Mouse (Mus musculus): ENCODE data around the gene Ckmt2. TPM values are rescaled to one million over a fixed set of nuclear protein-coding genes. Genes with fewer than 3 reads are reported as not detected.

The Ckmt2 gene
- polyA plus RNA-seq (2015; fragmentation: Nextera tagmentation; extraction: Ambion mirVana), result 0.10 and 0.13 TPM in 2 replicates

- Histone ChIP-seq H3K36me3 (no peaks in the 10 kb centered on the region), H3K9me3 (no peaks in the 10 kb centered on the region), H3K4me1 (replicated peaks) (no peaks in the 10 kb centered on the region), H3K4me2 (no peak within 1 kb of the TSS), H3K9ac (no peak within 1 kb of the TSS), H3K27ac (no peak within 1 kb of the TSS), H3K4me3 (no peak within 1 kb of the TSS), H3K27me3 (no peaks in the 10 kb centered on the region)
- ATAC-seq (ENCODE audit: low FRiP score), result no peak
- 84% methylated on average over 5 of the region's 5 CpGs for WGBS
These were observed at the start of gene Ckmt2 for GRCm38 (mm10) chr13:91876741-91877349. Gene Ckmt2, minus strand, starts transcription at chr13:91876885.

- H3K36me3 ChIP-seq, result no peaks in the 10 kb centered on the region
- no peak for ATAC-seq (ENCODE audit: low FRiP score)
- H3K4me1 ChIP-seq (replicated peaks), result 0 out of 2 replicates have a peak, but pooled peaks cover 4% of the 10 kb centered on the region
- no peak overlapping the region for H3K9ac ChIP-seq
- no peak overlapping the region for H3K4me2 ChIP-seq
- WGBS, result 78% methylated on average over 3 of the region's 3 CpGs
- no peaks in the 10 kb centered on the region for H3K27me3 ChIP-seq
- no peak overlapping the region for H3K27ac ChIP-seq
- H3K4me3 ChIP-seq, result no peak overlapping the region
- H3K9me3 ChIP-seq, result no peaks in the 10 kb centered on the region
These were observed 44.3 kb upstream of the Ckmt2 start for GRCm38 (mm10) chr13:91921010-91921409.

GRCm38 (mm10) chr13:91918764-91919163 lies 42.1 kb upstream of the Ckmt2 start:
- Histone ChIP-seq H3K4me3 (no peak overlapping the region), H3K27me3 (no peaks in the 10 kb centered on the region), H3K36me3 (no peaks in the 10 kb centered on the region), H3K9ac (no peak overlapping the region), H3K4me1 (replicated peaks) (peaks cover 13% of the 10 kb centered on the region), H3K27ac (no peak overlapping the region), H3K4me2 (no peak overlapping the region), H3K9me3 (no peaks in the 10 kb centered on the region)
- ATAC-seq (ENCODE audit: low FRiP score), result no peak
- 92% methylated on average over 5 of the region's 5 CpGs for whole genome bisulfite sequencing

GRCm38 (mm10) chr13:91917835-91918234 lies 41.1 kb upstream of the Ckmt2 start:
- no peak for ATAC-seq (ENCODE audit: low FRiP score)
- no peaks in the 10 kb centered on the region for H3K27me3 ChIP-seq
- no peak overlapping the region for H3K4me2 ChIP-seq
- H3K4me1 ChIP-seq (replicated peaks), result peaks cover 13% of the 10 kb centered on the region
- H3K36me3 ChIP-seq, result no peaks in the 10 kb centered on the region
- no peak overlapping the region for H3K9ac ChIP-seq
- no peak overlapping the region for H3K4me3 ChIP-seq
- H3K27ac ChIP-seq, result no peak overlapping the region
- no peaks in the 10 kb centered on the region for H3K9me3 ChIP-seq
- WGBS, result 92% methylated on average over 2 of the region's 2 CpGs

- no peak overlapping the region for H3K9ac ChIP-seq
- no peaks in the 10 kb centered on the region for H3K36me3 ChIP-seq
- peaks cover 13% of the 10 kb centered on the region for H3K4me1 ChIP-seq (replicated peaks)
- H3K4me3 ChIP-seq, result no peak overlapping the region
- no peaks in the 10 kb centered on the region for H3K9me3 ChIP-seq
- 85% methylated on average over 5 of the region's 5 CpGs for WGBS
- ATAC-seq (ENCODE audit: low FRiP score), result peak; percentile 12; the same call in 1 of the 2 replicates
- no peak overlapping the region for H3K27ac ChIP-seq
- H3K4me2 ChIP-seq, result no peak overlapping the region
- no peaks in the 10 kb centered on the region for H3K27me3 ChIP-seq
These were observed 39.6 kb upstream of the Ckmt2 start for GRCm38 (mm10) chr13:91916308-91916707.

GRCm38 (mm10) chr13:91915582-91916239 lies 39.0 kb upstream of the Ckmt2 start:
- Histone ChIP-seq H3K4me2 (peak overlapping the region; percentile 32; the same call in 1 of the 2 replicates), H3K9me3 (no peaks in the 10 kb centered on the region), H3K4me3 (no peak overlapping the region), H3K27me3 (no peaks in the 10 kb centered on the region), H3K36me3 (no peaks in the 10 kb centered on the region), H3K27ac (no peak overlapping the region), H3K4me1 (replicated peaks) (peaks cover 13% of the 10 kb centered on the region), H3K9ac (peak overlapping the region; percentile 39; the same call in 1 of the 2 replicates)
- peak; percentile 82 for ATAC-seq (ENCODE audit: low FRiP score)
- WGBS, result 41% methylated on average over 6 of the region's 6 CpGs

- H3K9me3 ChIP-seq, result no peaks in the 10 kb centered on the region
- ATAC-seq (ENCODE audit: low FRiP score), result no peak; the same call in 1 of the 2 replicates
- peak overlapping the region; percentile 39; the same call in 1 of the 2 replicates for H3K9ac ChIP-seq
- no peaks in the 10 kb centered on the region for H3K36me3 ChIP-seq
- WGBS, result 26% methylated on average over 4 of the region's 4 CpGs
- H3K4me2 ChIP-seq, result peak overlapping the region; percentile 32; the same call in 1 of the 2 replicates
- H3K27me3 ChIP-seq, result no peaks in the 10 kb centered on the region
- peaks cover 13% of the 10 kb centered on the region for H3K4me1 ChIP-seq (replicated peaks)
- no peak overlapping the region for H3K4me3 ChIP-seq
- H3K27ac ChIP-seq, result no peak overlapping the region
These were observed 38.5 kb upstream of the Ckmt2 start for GRCm38 (mm10) chr13:91915192-91915581.

GRCm38 (mm10) chr13:91911652-91912051 lies 35.0 kb upstream of the Ckmt2 start:
- ATAC-seq (ENCODE audit: low FRiP score), result no peak

GRCm38 (mm10) chr13:91911211-91911610 lies 34.5 kb upstream of the Ckmt2 start:
- no peak overlapping the region for H3K4me3 ChIP-seq
- no peak overlapping the region for H3K27ac ChIP-seq
- no peak overlapping the region for H3K9ac ChIP-seq
- H3K4me2 ChIP-seq, result no peak overlapping the region
- no peaks in the 10 kb centered on the region for H3K27me3 ChIP-seq
- H3K9me3 ChIP-seq, result no peaks in the 10 kb centered on the region
- no peaks in the 10 kb centered on the region for H3K36me3 ChIP-seq
- no peak for ATAC-seq (ENCODE audit: low FRiP score)
- peaks cover 11% of the 10 kb centered on the region for H3K4me1 ChIP-seq (replicated peaks)

More at GRCm38 (mm10) chr13:91911652-91912051, 35.0 kb upstream of the Ckmt2 start:
- Histone ChIP-seq H3K27me3 (no peaks in the 10 kb centered on the region), H3K27ac (no peak overlapping the region), H3K36me3 (no peaks in the 10 kb centered on the region), H3K4me3 (no peak overlapping the region), H3K4me1 (replicated peaks) (peaks cover 13% of the 10 kb centered on the region), H3K9me3 (no peaks in the 10 kb centered on the region), H3K9ac (no peak overlapping the region), H3K4me2 (no peak overlapping the region)

GRCm38 (mm10) chr13:91908202-91908980 lies 31.7 kb upstream of the Ckmt2 start:
- H3K36me3 ChIP-seq, result no peaks in the 10 kb centered on the region
- H3K27ac ChIP-seq, result no peak overlapping the region
- 0 out of 2 replicates have a peak overlapping the region, but pooled peaks have one; percentile 5 for H3K9ac ChIP-seq
- WGBS, result 44% methylated on average over 10 of the region's 10 CpGs
- H3K27me3 ChIP-seq, result no peaks in the 10 kb centered on the region
- no peaks in the 10 kb centered on the region for H3K4me1 ChIP-seq (replicated peaks)
- H3K4me3 ChIP-seq, result no peak overlapping the region
- H3K4me2 ChIP-seq, result no peak overlapping the region
- peak; percentile 89 for ATAC-seq (ENCODE audit: low FRiP score)
- H3K9me3 ChIP-seq, result no peaks in the 10 kb centered on the region

GRCm38 (mm10) chr13:91906338-91906737 lies 29.7 kb upstream of the Ckmt2 start:
- Histone ChIP-seq H3K9me3 (no peaks in the 10 kb centered on the region), H3K9ac (no peak overlapping the region), H3K27me3 (no peaks in the 10 kb centered on the region), H3K4me3 (no peak overlapping the region), H3K27ac (no peak overlapping the region), H3K36me3 (no peaks in the 10 kb centered on the region), H3K4me1 (replicated peaks) (no peaks in the 10 kb centered on the region), H3K4me2 (no peak overlapping the region)
- 57% methylated on average over 3 of the region's 3 CpGs for WGBS
- peak; percentile 38; the same call in 1 of the 2 replicates for ATAC-seq (ENCODE audit: low FRiP score)

- ATAC-seq (ENCODE audit: low FRiP score), result no peak
- Histone ChIP-seq H3K9me3 (no peaks in the 10 kb centered on the region), H3K36me3 (no peaks in the 10 kb centered on the region), H3K4me2 (no peak overlapping the region), H3K9ac (no peak overlapping the region), H3K27me3 (no peaks in the 10 kb centered on the region), H3K27ac (no peak overlapping the region), H3K4me3 (no peak overlapping the region), H3K4me1 (replicated peaks) (no peaks in the 10 kb centered on the region)
- WGBS, result 74% methylated on average over 1 of the region's 1 CpGs
These were observed 19.8 kb upstream of the Ckmt2 start for GRCm38 (mm10) chr13:91896476-91896875.
